Mouse (Mus musculus) embryonic facial prominence, embryonic 10.5 days (tissue): ENCODE measurements around the gene Fsip1. TPM values are rescaled to one million over a fixed set of nuclear protein-coding genes. Genes with fewer than 3 reads are reported as not detected.

Experiments used
- DNase-seq: peaks from one replicate; pipeline ENCODE4 v3.0.0-alpha.2; 2017; ENCODE audit warnings: low spot score
- H3K27ac ChIP-seq: fragments of 300-500 bp; sonication (generic); replicated peaks from 2 replicates; pipeline ENCODE4 v1.5.1; 2016; ENCODE audit warnings: mild to moderate bottlenecking
- H3K27me3 ChIP-seq: fragments of 300-500 bp; sonication (generic); replicated peaks from 2 replicates; pipeline ENCODE4 v1.6.1; 2016; ENCODE audit warnings: low read depth, mild to moderate bottlenecking; ENCODE audit not compliant: poor library complexity, severe bottlenecking
- H3K36me3 ChIP-seq: fragments of 300-500 bp; sonication (generic); replicated peaks from 2 replicates; pipeline ENCODE4 v1.6.1; 2016; ENCODE audit warnings: mild to moderate bottlenecking, moderate library complexity
- H3K4me1 ChIP-seq: fragments of 300-500 bp; sonication (generic); 2 replicates; pipeline ENCODE4 v1.6.1; 2016
- H3K4me3 ChIP-seq: fragments of 300-500 bp; sonication (generic); 2 replicates; pipeline ENCODE4 v1.5.1; 2016; ENCODE audit warnings: mild to moderate bottlenecking, moderate library complexity
- H3K9me3 ChIP-seq: fragments of 300-500 bp; sonication (generic); 2 replicates; pipeline ENCODE4 v1.6.1; 2016; ENCODE audit warnings: mild to moderate bottlenecking
- WGBS: fragments of 180-500 bp; shearing (Covaris S2); methylation state at CpG from one replicate; pipeline ENCODE4 v1.1.7; 2016; 5-methylcytosine and 5-hydroxymethylcytosine counted together
- microRNA-seq: library from miRNA; unstranded; fragments of <30 nt; microRNA quantifications from one replicate; pipeline ENCODE4, GENCODE M21; 2017
- polyA plus RNA-seq: library from polyadenylated mRNA; unstranded; fragments of >200 nt; fragmentation: Nextera tagmentation; extraction: Ambion mirVana; gene quantifications from 2 replicates; pipeline ENCODE4 v1.2.1, GENCODE M21; 2016

Fsip1 gene
- polyA plus RNA-seq, 1 experiment from 2014 or later, result 1.7 TPM

DNA sequence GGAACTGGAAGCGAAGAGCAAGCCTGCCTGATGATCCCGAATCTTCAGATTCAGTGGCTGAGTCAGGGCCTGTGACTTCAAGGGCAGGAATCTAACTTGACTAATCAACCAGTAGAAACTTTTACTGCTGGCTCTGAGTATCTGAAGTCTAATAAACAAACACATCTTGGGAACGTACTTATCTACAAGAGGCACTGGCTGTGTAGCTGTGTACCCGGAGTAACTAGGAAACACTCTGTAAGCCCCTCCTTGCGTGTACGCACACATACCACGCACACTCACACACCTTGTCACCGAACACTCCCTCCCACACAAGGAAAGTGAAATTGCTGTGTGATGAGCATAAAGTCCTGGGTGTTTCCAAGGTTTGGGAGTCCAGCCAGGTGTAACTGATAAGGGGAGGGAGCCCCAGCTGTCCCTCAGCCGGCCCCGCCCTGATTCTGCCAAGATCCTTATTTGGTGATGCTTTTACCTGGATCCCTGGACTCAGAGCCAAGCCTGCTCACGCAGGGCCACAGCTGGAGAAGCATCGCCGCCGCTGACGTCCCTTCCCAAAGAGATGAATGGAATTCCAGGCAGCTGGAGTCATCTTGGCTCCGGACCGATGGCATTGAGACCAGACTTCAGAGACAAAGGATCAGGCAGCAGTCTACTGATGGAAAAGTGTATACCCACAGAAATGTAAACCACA lies 146.4 kb downstream of the Fsip1 start:
- Histone ChIP-seq H3K4me1 (peaks cover 51% of the 10 kb centered on the region), H3K27ac (peak overlapping the region; percentile 75)
- 35% methylated on average over 17 of the region's 17 CpGs for WGBS

GRCm38 (mm10) chr2:118102169-118102568 lies 154.6 kb downstream of the Fsip1 start:
- H3K4me1 ChIP-seq, result no peaks in the 10 kb centered on the region
- WGBS, result 75% methylated on average over 4 of the region's 4 CpGs
- no peaks in the 10 kb centered on the region for H3K27me3 ChIP-seq
- DNase-seq, result no peak
- no peaks in the 10 kb centered on the region for H3K9me3 ChIP-seq
- H3K27ac ChIP-seq, result no peak overlapping the region
- H3K4me3 ChIP-seq, result no peak overlapping the region
- H3K36me3 ChIP-seq, result no peaks in the 10 kb centered on the region

More for the DNA sequence above, 146.4 kb downstream of the Fsip1 start:
- Histone ChIP-seq H3K27me3 (peaks cover 27% of the 10 kb centered on the region), H3K4me3 (peak overlapping the region; percentile 73), H3K9me3 (no peaks in the 10 kb centered on the region), H3K36me3 (peaks cover 8% of the 10 kb centered on the region)
- DNase-seq, result peak; percentile 69

- H3K27ac ChIP-seq, result no peak overlapping the region
- no peak overlapping the region for H3K4me3 ChIP-seq
- WGBS, result 75% methylated on average over 4 of the region's 4 CpGs
- no peak for DNase-seq
- no peaks in the 10 kb centered on the region for H3K27me3 ChIP-seq
- H3K4me1 ChIP-seq, result no peaks in the 10 kb centered on the region
- H3K36me3 ChIP-seq, result no peaks in the 10 kb centered on the region
- no peaks in the 10 kb centered on the region for H3K9me3 ChIP-seq
These were observed 157.7 kb downstream of the Fsip1 start for GRCm38 (mm10) chr2:118099104-118099503.

GRCm38 (mm10) chr2:118091226-118091625 lies 165.5 kb downstream of the Fsip1 start:
- Histone ChIP-seq H3K4me1 (no peaks in the 10 kb centered on the region), H3K27me3 (no peaks in the 10 kb centered on the region), H3K36me3 (no peaks in the 10 kb centered on the region), H3K27ac (no peak overlapping the region), H3K4me3 (no peak overlapping the region), H3K9me3 (no peaks in the 10 kb centered on the region)
- WGBS, result 91% methylated on average over 5 of the region's 5 CpGs
- DNase-seq, result no peak

DNA sequence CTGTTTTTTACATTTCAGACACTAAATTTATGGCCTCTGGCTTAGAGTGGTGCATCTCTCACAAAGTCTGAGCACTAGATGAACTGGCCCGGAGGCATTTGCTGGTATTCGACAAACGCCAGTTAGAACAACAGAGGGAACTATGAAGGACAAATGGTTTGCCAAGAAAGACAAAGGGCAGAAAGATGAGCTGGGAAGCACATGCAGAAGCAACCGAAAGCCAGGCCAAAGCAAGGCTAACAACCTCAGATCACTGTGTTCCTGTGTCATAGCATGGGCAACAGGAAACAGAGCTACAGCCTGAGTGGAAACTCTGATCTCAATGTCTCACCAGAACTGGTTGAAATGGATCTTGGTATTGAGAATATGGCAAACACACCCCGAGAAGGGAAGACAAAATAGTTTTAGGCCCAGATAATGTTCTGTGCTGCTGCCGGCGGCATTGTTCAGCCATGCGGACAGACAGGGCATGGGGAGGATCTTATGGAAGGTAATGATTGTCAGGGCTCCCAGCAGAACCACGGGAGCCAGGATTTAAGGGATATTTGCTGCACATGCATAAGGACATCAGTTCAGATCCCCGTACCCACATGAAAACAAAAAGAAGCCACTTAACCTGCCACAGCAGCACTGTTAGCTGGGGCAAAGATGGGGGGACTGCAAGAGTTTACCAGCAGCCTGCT lies 169.6 kb downstream of the Fsip1 start:
- Histone ChIP-seq H3K4me3 (no peak overlapping the region), H3K27me3 (no peaks in the 10 kb centered on the region), H3K4me1 (no peaks in the 10 kb centered on the region), H3K36me3 (no peaks in the 10 kb centered on the region), H3K9me3 (no peaks in the 10 kb centered on the region), H3K27ac (no peak overlapping the region)
- 80% methylated on average over 10 of the region's 10 CpGs for WGBS
- no peak for DNase-seq

DNA sequence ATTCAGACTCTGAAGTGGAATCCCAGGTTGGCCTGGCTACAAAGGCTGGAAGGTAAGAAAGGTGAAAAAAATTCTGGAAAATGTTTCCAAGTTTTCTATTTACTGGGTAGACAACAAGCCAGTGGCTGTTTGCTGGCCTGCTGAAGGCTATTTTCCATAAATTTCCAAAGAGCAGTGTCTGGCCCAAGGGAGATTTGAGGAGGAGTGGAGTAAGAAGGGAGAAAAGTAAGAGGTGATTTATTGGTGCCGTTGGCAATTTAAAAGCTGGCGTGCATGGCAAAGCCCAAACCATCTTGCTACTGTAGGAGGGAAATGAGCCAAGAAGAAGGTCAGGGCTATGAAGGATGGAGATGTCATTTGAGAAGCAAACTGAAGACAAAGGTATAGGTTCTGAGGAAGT lies 171.1 kb downstream of the Fsip1 start:
- no peak for DNase-seq
- WGBS, result 93% methylated on average over 2 of the region's 2 CpGs
- H3K36me3 ChIP-seq, result no peaks in the 10 kb centered on the region
- no peaks in the 10 kb centered on the region for H3K4me1 ChIP-seq
- no peak overlapping the region for H3K27ac ChIP-seq
- no peaks in the 10 kb centered on the region for H3K9me3 ChIP-seq
- no peak overlapping the region for H3K4me3 ChIP-seq
- H3K27me3 ChIP-seq, result no peaks in the 10 kb centered on the region

GRCm38 (mm10) chr2:118084693-118085092 lies 172.1 kb downstream of the Fsip1 start:
- H3K27me3 ChIP-seq, result no peaks in the 10 kb centered on the region
- 83% methylated on average over 3 of the region's 3 CpGs for WGBS

GRCm38 (mm10) chr2:118083652-118084051 lies 173.1 kb downstream of the Fsip1 start:
- 93% methylated on average over 6 of the region's 6 CpGs for WGBS
- Histone ChIP-seq H3K36me3 (no peaks in the 10 kb centered on the region), H3K4me1 (no peaks in the 10 kb centered on the region), H3K4me3 (no peak overlapping the region), H3K27ac (no peak overlapping the region), H3K27me3 (no peaks in the 10 kb centered on the region), H3K9me3 (no peaks in the 10 kb centered on the region)
- no peak for DNase-seq

More at GRCm38 (mm10) chr2:118084693-118085092, 172.1 kb downstream of the Fsip1 start:
- Histone ChIP-seq H3K36me3 (no peaks in the 10 kb centered on the region), H3K27ac (no peak overlapping the region), H3K4me3 (no peak overlapping the region), H3K9me3 (no peaks in the 10 kb centered on the region), H3K4me1 (no peaks in the 10 kb centered on the region)
- DNase-seq, result no peak

DNA sequence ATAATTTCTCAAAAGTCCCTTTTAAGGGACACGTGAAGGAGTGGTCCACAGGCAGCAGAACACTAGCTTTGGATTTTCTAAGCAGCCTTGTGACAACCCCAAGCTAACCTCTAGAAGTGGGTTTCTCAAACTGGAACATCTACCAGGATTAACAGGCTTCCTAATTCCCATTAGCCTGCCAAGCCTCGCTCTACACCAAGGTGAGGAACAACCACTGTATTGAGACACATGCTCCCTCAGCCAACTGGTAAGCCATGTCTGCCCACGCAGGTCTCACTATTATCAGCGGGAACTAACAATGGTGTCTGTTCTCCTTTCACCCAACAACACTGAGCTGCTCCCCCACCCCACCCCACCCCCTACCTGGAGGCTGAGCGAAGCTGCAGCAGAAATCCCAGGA lies 175.2 kb downstream of the Fsip1 start:
- Histone ChIP-seq H3K4me3 (no peak overlapping the region), H3K9me3 (no peaks in the 10 kb centered on the region), H3K36me3 (no peaks in the 10 kb centered on the region), H3K27ac (no peak overlapping the region), H3K4me1 (no peaks in the 10 kb centered on the region), H3K27me3 (no peaks in the 10 kb centered on the region)
- 80% methylated on average over 5 of the region's 5 CpGs for WGBS
- no peak for DNase-seq

Small RNAs within 50 kb of the gene (microRNA-seq; reads per million reads assigned to microRNA genes)
- gene Gm22800, result not detected

Other genes with a start within 250 kb of the Fsip1 start
- gene Thbs1, start 145.1 kb downstream of the Fsip1 start, polyA plus RNA-seq, result 31.1 and 35.4 TPM in 2 replicates
- 0.16 and 0.17 TPM in 2 replicates for gene Gpr176, start 116.5 kb upstream of the Fsip1 start, polyA plus RNA-seq
- 13.9 and 14.4 TPM in 2 replicates for gene Eif2ak4, start 131.7 kb upstream of the Fsip1 start, polyA plus RNA-seq
- gene Srp14, start 222.7 kb upstream of the Fsip1 start, polyA plus RNA-seq, result 234 and 245 TPM in 2 replicates